ENCODE assay signal across 9 mouse cellular contexts in the genomic region with DNA sequence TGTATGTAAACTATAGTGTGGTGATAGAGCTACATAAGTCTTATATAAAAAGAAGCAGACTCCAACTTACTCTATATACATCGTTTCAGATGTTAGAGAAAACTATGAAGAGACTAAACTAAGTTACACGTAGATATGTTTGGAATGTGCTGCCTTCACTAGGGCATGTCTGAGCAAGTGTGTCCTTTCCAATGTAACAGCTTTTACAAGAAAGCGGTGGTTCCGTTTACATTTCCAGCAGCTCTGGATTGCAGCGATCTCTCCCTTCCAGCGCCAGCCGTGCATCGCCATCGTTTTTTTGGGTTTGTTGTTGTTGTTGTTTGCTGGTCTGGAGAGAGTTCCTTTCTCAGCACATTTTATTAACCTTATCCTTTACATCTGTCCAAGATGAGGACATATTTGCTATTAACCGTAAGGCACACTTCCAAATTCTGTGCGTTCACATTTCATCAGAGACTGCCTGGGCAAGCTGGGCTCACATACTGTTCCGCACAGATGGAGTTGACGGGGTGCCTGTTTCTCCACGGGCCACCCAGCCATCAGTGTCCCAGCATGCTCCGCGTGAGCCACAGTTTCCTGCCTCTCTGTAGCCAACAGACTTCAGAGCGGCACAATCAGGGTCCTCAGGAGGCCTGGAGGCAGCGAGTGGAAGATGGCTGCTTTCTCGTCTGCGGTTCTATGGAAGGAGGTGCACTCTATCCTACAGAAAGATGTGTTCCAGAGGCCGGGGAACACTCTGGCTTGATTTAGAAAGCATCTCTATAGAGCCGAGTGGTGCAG.
DNase-seq lines count a peak whose midpoint lies in the region; ATAC-seq lines count a peak whose summit lies in the region.
"Had no signal": no experiment of that assay in that cellular context is flagged by ENCODE, and none has a peak within 500 bp of the region (broad histone marks: within the 10 kb centered on the region; RNA-seq: fewer than 3 reads in every experiment).

No protein-coding gene starts in this region.

- intact Hi-C loops in gastrocnemius, postnatal 36 days (cut with DNase I): no loop called here

- H3K4me1 ChIP-seq in limb, embryonic 15.5 days: peaks cover 15% of the 10 kb centered on the region
- peaks cover 18% of the 10 kb centered on the region for H3K4me1 ChIP-seq in midbrain, embryonic 15.5 days
- no peaks in the 10 kb centered on the region for H3K4me1 ChIP-seq in kidney, embryonic 15.5 days

- H3K9me3 ChIP-seq in limb, embryonic 15.5 days: no peaks in the 10 kb centered on the region
- H3K9me3 ChIP-seq in midbrain, embryonic 15.5 days: no peaks in the 10 kb centered on the region
- no peaks in the 10 kb centered on the region for H3K9me3 ChIP-seq in kidney, embryonic 15.5 days (replicated peaks)

- no peaks in the 10 kb centered on the region for H3K36me3 ChIP-seq in limb, embryonic 15.5 days
- no peaks in the 10 kb centered on the region for H3K36me3 ChIP-seq in midbrain, embryonic 15.5 days (replicated peaks)
- no peaks in the 10 kb centered on the region for H3K36me3 ChIP-seq in kidney, embryonic 15.5 days

- no peak for ATAC-seq in limb, embryonic 15.5 days (ENCODE audit: insufficient number of reproducible peaks, low FRiP score, low TSS enrichment, low read depth)
- no peak for ATAC-seq in midbrain, embryonic 15.5 days (replicated peaks)
- no peak for ATAC-seq in kidney, embryonic 15.5 days (replicated peaks; ENCODE audit: low FRiP score)

- peak overlapping the region; percentile 68 for H3K27ac ChIP-seq in limb, embryonic 15.5 days
- no peak overlapping the region for H3K27ac ChIP-seq in midbrain, embryonic 15.5 days
- no peak overlapping the region for H3K27ac ChIP-seq in kidney, embryonic 15.5 days

- DNase-seq in heart, adult 18-20 months: peak; percentile 10 to 17
- DNase-seq in heart, postnatal 4 days: no peak
- peak; percentile 92 for DNase-seq in cerebellum, adult 9-10 months
- peak; percentile 13 to 17 for DNase-seq in gastrocnemius, postnatal 36 days
- DNase-seq in spleen, postnatal 10 days (ENCODE audit: low spot score in 2 of 2): no peak

- H3K4me3 ChIP-seq in limb, embryonic 15.5 days: no peak overlapping the region
- no peak overlapping the region for H3K4me3 ChIP-seq in midbrain, embryonic 15.5 days
- H3K4me3 ChIP-seq in kidney, embryonic 15.5 days (replicated peaks): no peak overlapping the region
- H3K4me3 ChIP-seq: myocyte had no signal

- H3K27me3 ChIP-seq in limb, embryonic 15.5 days: no peaks in the 10 kb centered on the region
- no peaks in the 10 kb centered on the region for H3K27me3 ChIP-seq in midbrain, embryonic 15.5 days (replicated peaks)
- no peaks in the 10 kb centered on the region for H3K27me3 ChIP-seq in kidney, embryonic 15.5 days

- WGBS in limb, embryonic 15.5 days: 46% methylated on average over 22 of the region's 22 CpGs
- WGBS in midbrain, embryonic 15.5 days: 79% methylated on average over 22 of the region's 22 CpGs
- WGBS in kidney, embryonic 15.5 days: 83% methylated on average over 22 of the region's 22 CpGs

- no peak overlapping the region for H3K4me2 ChIP-seq in limb, embryonic 15.5 days
- H3K4me2 ChIP-seq in midbrain, embryonic 15.5 days: no peak overlapping the region
- no peak overlapping the region for H3K4me2 ChIP-seq in kidney, embryonic 15.5 days

- H3K9ac ChIP-seq in limb, embryonic 15.5 days: no peak overlapping the region
- no peak overlapping the region for H3K9ac ChIP-seq in midbrain, embryonic 15.5 days
- H3K9ac ChIP-seq in kidney, embryonic 15.5 days: no peak overlapping the region

Comparison
In these comparisons a context has a peak if more than half of its experiments do, and no peak if none do; other contexts are left out.
1. DNase-seq: peak in heart, adult 18-20 months (2 of 2), cerebellum, adult 9-10 months (single experiment) and gastrocnemius, postnatal 36 days (2 of 2); none in heart, postnatal 4 days (single experiment) and spleen, postnatal 10 days (0 of 2).